In the genomic region with DNA sequence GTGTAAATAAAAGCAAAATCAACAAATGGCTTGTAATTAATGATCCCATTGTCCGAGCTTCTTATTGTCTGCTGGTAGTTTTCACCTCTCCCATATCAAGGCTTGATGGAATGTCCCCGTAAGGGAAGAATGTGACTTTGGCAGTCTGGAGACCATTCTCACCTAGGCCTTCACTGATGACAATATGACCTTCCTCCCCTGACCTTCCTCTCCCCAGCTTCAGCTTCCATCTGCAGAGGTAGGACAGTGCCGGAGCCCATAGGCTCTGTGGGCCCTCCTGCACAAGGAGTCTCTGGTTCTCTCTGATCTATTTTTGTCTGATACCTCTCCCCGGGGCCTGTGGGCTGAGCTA, we compare ENCODE assay signal across 15 mouse cellular contexts. TPM values are rescaled to one million over a fixed set of nuclear protein-coding genes. Genes with fewer than 3 reads are reported as not detected.
A peak's percentile ranks its signal among the peaks of the same experiment; 100 is the strongest.
DNase-seq lines count a peak whose midpoint lies in the region; ATAC-seq lines count a peak whose summit lies in the region.
"Had no signal": no experiment of that assay in that cellular context is flagged by ENCODE, and none has a peak within 500 bp of the region (broad histone marks: within the 10 kb centered on the region; RNA-seq: fewer than 3 reads in every experiment).

No protein-coding gene starts in this region.

- intact Hi-C loops in heart, postnatal 36 days (cut with DNase I), result no loop called here

- WGBS in heart, embryonic 10.5 days, result 38% methylated on average over 4 of the region's 4 CpGs
- 76% methylated on average over 4 of the region's 4 CpGs for WGBS in midbrain, embryonic 10.5 days
- WGBS in midbrain, embryonic 16.5 days, result 56% methylated on average over 4 of the region's 4 CpGs
- 43% methylated on average over 4 of the region's 4 CpGs for WGBS in hindbrain, embryonic 15.5 days

- no peak overlapping the region for H3K4me3 ChIP-seq in heart, embryonic 10.5 days
- no peak overlapping the region for H3K4me3 ChIP-seq in midbrain, embryonic 10.5 days
- no peak overlapping the region for H3K4me3 ChIP-seq in midbrain, embryonic 16.5 days (ENCODE audit: low read depth, low read length)
- no peak overlapping the region for H3K4me3 ChIP-seq in hindbrain, embryonic 15.5 days

- no peak for ATAC-seq in midbrain, embryonic 16.5 days
- no peak for ATAC-seq in hindbrain, embryonic 15.5 days (ENCODE audit: low FRiP score, low read depth)
- no peak for ATAC-seq in megakaryocyte-erythroid progenitor cell, adult 5-6 weeks (replicated peaks; ENCODE audit: low FRiP score, low TSS enrichment, poor library complexity, severe bottlenecking)
- ATAC-seq in frontal cortex, adult (ENCODE audit: low TSS enrichment), result no peak
- ATAC-seq: intestine, embryonic 16.5 days had no signal

- H3K9ac ChIP-seq in midbrain, embryonic 16.5 days (ENCODE audit: low read depth, low read length), result no peak overlapping the region
- H3K9ac ChIP-seq in hindbrain, embryonic 15.5 days, result no peak overlapping the region
- H3K9ac ChIP-seq: liver, embryonic 14.5 days had no signal

- peak overlapping the region; percentile 81 for H3K27ac ChIP-seq in heart, embryonic 10.5 days
- peak overlapping the region; percentile 77 for H3K27ac ChIP-seq in midbrain, embryonic 10.5 days (replicated peaks)
- H3K27ac ChIP-seq in midbrain, embryonic 16.5 days (ENCODE audit: low read length), result no peak overlapping the region
- H3K27ac ChIP-seq in hindbrain, embryonic 15.5 days (replicated peaks), result peak overlapping the region; percentile 53; the same call in 1 of the 2 replicates
- H3K27ac ChIP-seq: liver, embryonic 14.5 days had no signal

- no peaks in the 10 kb centered on the region for H3K36me3 ChIP-seq in heart, embryonic 10.5 days
- H3K36me3 ChIP-seq in midbrain, embryonic 10.5 days, result no peaks in the 10 kb centered on the region
- no peaks in the 10 kb centered on the region for H3K36me3 ChIP-seq in midbrain, embryonic 16.5 days (ENCODE audit: control insufficient read depth, insufficient read depth, low read length)
- H3K36me3 ChIP-seq in hindbrain, embryonic 15.5 days, result no peaks in the 10 kb centered on the region

- no peaks in the 10 kb centered on the region for H3K27me3 ChIP-seq in heart, embryonic 10.5 days (ENCODE audit: insufficient read depth, poor library complexity, severe bottlenecking)
- H3K27me3 ChIP-seq in midbrain, embryonic 10.5 days (ENCODE audit: low read depth, poor library complexity, severe bottlenecking), result peaks cover 21% of the 10 kb centered on the region
- H3K27me3 ChIP-seq in midbrain, embryonic 16.5 days (ENCODE audit: control insufficient read depth, insufficient read depth, low read depth, low read length), result no peaks in the 10 kb centered on the region
- H3K27me3 ChIP-seq in hindbrain, embryonic 15.5 days, result no peaks in the 10 kb centered on the region

- peaks cover 64% of the 10 kb centered on the region for H3K4me1 ChIP-seq in heart, embryonic 10.5 days
- peaks cover 64% of the 10 kb centered on the region for H3K4me1 ChIP-seq in midbrain, embryonic 10.5 days
- H3K4me1 ChIP-seq in midbrain, embryonic 16.5 days (ENCODE audit: control insufficient read depth, insufficient read depth, low read length), result peaks cover 37% of the 10 kb centered on the region
- H3K4me1 ChIP-seq in hindbrain, embryonic 15.5 days (replicated peaks), result peaks cover 50% of the 10 kb centered on the region

- H3K9me3 ChIP-seq in heart, embryonic 10.5 days, result no peaks in the 10 kb centered on the region
- H3K9me3 ChIP-seq in midbrain, embryonic 10.5 days (replicated peaks), result no peaks in the 10 kb centered on the region
- H3K9me3 ChIP-seq in midbrain, embryonic 16.5 days (replicated peaks; ENCODE audit: control insufficient read depth, low read length, poor library complexity, severe bottlenecking), result no peaks in the 10 kb centered on the region
- no peaks in the 10 kb centered on the region for H3K9me3 ChIP-seq in hindbrain, embryonic 15.5 days

- DNase-seq in heart, embryonic 10.5 days (ENCODE audit: low spot score), result no peak
- no peak for DNase-seq in heart, postnatal 36 days
- no peak for DNase-seq in midbrain, embryonic 10.5 days (ENCODE audit: low spot score)
- DNase-seq: lung, postnatal 14 days; right cerebral cortex, postnatal 4 days; thymus, postnatal 14 days had no signal

- no peak overlapping the region for H3K4me2 ChIP-seq in midbrain, embryonic 16.5 days (ENCODE audit: low read length)
- H3K4me2 ChIP-seq in hindbrain, embryonic 15.5 days, result no peak overlapping the region

RNA-seq across cellular contexts. Expression of gene Apol7a, which starts 44.4 kb away (rescaled TPM):
- 0.34 TPM in 1 of 2 replicates, not detected in the other for polyA plus RNA-seq in heart, embryonic 10.5 days (2016; fragmentation: Nextera tagmentation; extraction: Ambion mirVana)
- total RNA-seq in heart, postnatal 36 days (2021), result under 1 TPM; 0.11 to 0.17 TPM
- polyA plus RNA-seq in midbrain, embryonic 10.5 days (2016; fragmentation: Nextera tagmentation; extraction: Ambion mirVana), result not detected in 2 replicates
- not detected in 2 replicates for polyA plus RNA-seq in midbrain, embryonic 16.5 days (2015; fragmentation: Nextera tagmentation; extraction: Ambion mirVana)
- 0.07 TPM in 1 of 2 replicates, not detected in the other for polyA plus RNA-seq in hindbrain, embryonic 15.5 days (2015; fragmentation: Nextera tagmentation; extraction: Ambion mirVana)
- total RNA-seq in megakaryocyte-erythroid progenitor cell, adult 5-6 weeks (2014; fragmentation: Nextera tagmentation), result not detected in 2 replicates
- not detected in 2 replicates for total RNA-seq in megakaryocyte-erythroid progenitor cell, adult 5-6 weeks (2017)
- total RNA-seq: monocyte, adult 5-6 weeks had no signal
- polyA plus RNA-seq: adrenal gland, adult 2 months had no signal

RNA-seq across cellular contexts. Expression of gene Rbfox2, which starts 47.7 kb away (rescaled TPM):
- polyA plus RNA-seq in heart, embryonic 10.5 days (2016; fragmentation: Nextera tagmentation; extraction: Ambion mirVana), result 76.2 and 96.5 TPM in 2 replicates
- total RNA-seq in heart, postnatal 36 days (2021), result 100 to 1,000 TPM in 1 of 2 experiments, 10 to 100 TPM in 1; 91.7 to 107 TPM
- 35.7 and 59.4 TPM in 2 replicates for polyA plus RNA-seq in midbrain, embryonic 10.5 days (2016; fragmentation: Nextera tagmentation; extraction: Ambion mirVana)
- 165 and 177 TPM in 2 replicates for polyA plus RNA-seq in midbrain, embryonic 16.5 days (2015; fragmentation: Nextera tagmentation; extraction: Ambion mirVana)
- 140 and 151 TPM in 2 replicates for polyA plus RNA-seq in hindbrain, embryonic 15.5 days (2015; fragmentation: Nextera tagmentation; extraction: Ambion mirVana)
- 0.37 and 1.8 TPM in 2 replicates for total RNA-seq in megakaryocyte-erythroid progenitor cell, adult 5-6 weeks (2014; fragmentation: Nextera tagmentation)
- 0.28 and 1.4 TPM in 2 replicates for total RNA-seq in megakaryocyte-erythroid progenitor cell, adult 5-6 weeks (2017)

RNA-seq across cellular contexts. Expression of gene Apol9a, which starts 56.5 kb away (rescaled TPM):
- polyA plus RNA-seq in heart, embryonic 10.5 days (2016; fragmentation: Nextera tagmentation; extraction: Ambion mirVana), result 0.57 TPM in 1 of 2 replicates, not detected in the other
- under 1 TPM in 1 of 2 experiments, not detected in 1; 0.27 TPM for total RNA-seq in heart, postnatal 36 days (2021)
- polyA plus RNA-seq in midbrain, embryonic 10.5 days (2016; fragmentation: Nextera tagmentation; extraction: Ambion mirVana), result 0.05 TPM in 1 of 2 replicates, not detected in the other
- not detected in 2 replicates for polyA plus RNA-seq in midbrain, embryonic 16.5 days (2015; fragmentation: Nextera tagmentation; extraction: Ambion mirVana)
- polyA plus RNA-seq in hindbrain, embryonic 15.5 days (2015; fragmentation: Nextera tagmentation; extraction: Ambion mirVana), result 0.04 and 0.09 TPM in 2 replicates
- total RNA-seq in megakaryocyte-erythroid progenitor cell, adult 5-6 weeks (2014; fragmentation: Nextera tagmentation), result not detected in 2 replicates
- 0.99 TPM in 1 of 2 replicates, not detected in the other for total RNA-seq in megakaryocyte-erythroid progenitor cell, adult 5-6 weeks (2017)
- total RNA-seq: gastrocnemius, postnatal 4 days; monocyte, adult 5-6 weeks had no signal
- polyA plus RNA-seq: liver, embryonic 14.5 days had no signal
